Mouse (Mus musculus) liver, adult 10 weeks (tissue): ENCODE measurements around the gene Slc6a8. TPM values are rescaled to one million over a fixed set of nuclear protein-coding genes. Genes with fewer than 3 reads are reported as not detected.

Source experiments
- polyA plus RNA-seq: library from polyadenylated mRNA; stranded (reverse); fragments of 350-450 nt; fragmentation: Illumina TruSeq; extraction: RNeasy Lipid Tissue Mini Kit (QIAGEN cat#74804); gene quantifications from one replicate; pipeline ENCODE4 v1.2.3, GENCODE M21; 2014; ENCODE audit warnings: low read depth, low replicate concordance

Gene Slc6a8
- 1.7 TPM for polyA plus RNA-seq

DNA sequence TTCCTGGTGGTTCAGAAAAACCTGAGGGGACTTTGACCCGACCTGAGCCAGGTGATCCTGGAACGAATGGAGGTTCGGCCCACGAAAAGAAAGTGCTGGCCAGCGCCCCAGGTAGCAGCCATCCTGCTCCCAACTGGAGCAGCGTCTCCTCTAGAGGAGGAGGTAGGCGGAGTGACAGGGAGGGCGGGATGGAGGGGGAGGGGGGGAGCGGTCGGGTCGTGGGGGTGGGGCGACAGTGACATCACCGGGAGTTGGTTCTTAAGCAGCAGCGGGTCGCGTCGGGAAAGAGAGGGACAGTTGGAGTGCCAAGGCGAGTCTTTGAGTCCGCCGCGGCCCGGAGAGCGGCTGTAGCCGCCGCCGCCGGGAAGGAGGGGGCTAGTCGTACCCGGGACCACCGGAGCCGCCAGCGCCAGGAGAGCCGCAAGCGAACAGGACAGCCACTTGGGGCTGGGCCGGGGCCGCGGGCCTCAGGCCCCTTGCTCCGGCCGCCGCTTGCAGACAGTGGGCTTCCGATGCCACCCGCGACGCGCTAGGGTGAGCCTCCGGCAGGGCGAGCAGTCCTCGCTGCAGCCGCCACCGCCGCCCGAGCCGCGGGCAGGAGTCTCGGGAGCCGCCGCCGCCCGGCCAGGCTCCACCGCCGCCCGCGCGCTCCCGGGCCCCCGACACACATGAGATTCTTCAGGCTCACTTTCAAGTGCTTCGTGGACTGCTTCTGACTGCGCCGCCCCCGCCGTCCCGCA lies at the start of gene Slc6a8:
TSS of gene Slc6a8 (plus strand) at position 272 of the 740 bp plus-strand sequence.

GRCm38 (mm10) chrX:73639255-73639675 lies 33.7 kb upstream of the Slc6a8 start, which contains the start of gene Dusp9:
TSS of gene Dusp9 (plus strand) at chrX:73639419.

DNA sequence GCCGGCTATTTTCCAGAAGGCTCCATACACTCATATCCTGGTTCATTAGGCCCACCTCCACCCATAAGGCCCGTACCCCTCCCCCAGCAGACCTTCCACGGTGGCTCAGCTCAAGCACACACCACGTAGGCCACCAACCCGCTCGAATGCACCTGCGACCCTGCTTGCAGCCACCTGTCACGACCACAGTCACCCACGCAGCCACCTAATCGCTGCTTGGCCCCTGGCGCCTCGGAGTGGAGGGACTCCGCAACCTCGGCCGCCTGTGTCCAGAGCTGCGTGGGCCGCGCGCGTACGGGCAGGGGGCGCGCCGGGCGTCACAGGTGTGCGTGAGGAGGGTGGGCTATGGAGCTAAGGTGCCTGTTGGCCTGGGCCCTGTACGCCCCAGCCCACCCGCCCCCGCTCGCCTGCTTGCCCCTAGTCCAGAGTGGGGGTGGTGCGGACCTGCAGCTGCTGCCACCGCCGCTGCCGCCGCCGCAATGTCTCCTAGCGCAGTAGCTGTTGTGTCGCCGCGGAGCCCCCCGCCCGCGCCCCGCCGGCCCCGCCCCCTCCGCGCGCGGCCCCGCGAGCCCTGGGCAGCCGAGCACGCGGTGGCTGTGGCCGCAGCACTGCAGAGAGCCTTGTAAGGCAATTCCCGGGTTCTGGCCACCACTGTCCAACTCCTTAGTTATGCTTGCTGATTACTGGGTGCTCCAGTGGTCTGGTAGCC lies 13.2 kb upstream of the Slc6a8 start, which contains the start of gene Pnck:
TSS of gene Pnck (minus strand) at position 543 of the 709 bp plus-strand sequence.

GRCm38 (mm10) chrX:73716109-73716661 lies 43.2 kb downstream of the Slc6a8 start, which contains the start of the genes Bcap31 and Abcd1:
TSS of gene Bcap31 (minus strand) at chrX:73716175.
TSS of gene Abcd1 (plus strand) at chrX:73716597.

Other genes starting within 250 kb of the Slc6a8 start
- gene Trex2, start 237.8 kb upstream of the Slc6a8 start, polyA plus RNA-seq, result not detected
- gene Haus7, start 214.1 kb upstream of the Slc6a8 start, polyA plus RNA-seq, result 8.2 TPM
- 75.2 TPM for gene Bgn, start 189.5 kb upstream of the Slc6a8 start, polyA plus RNA-seq
- not detected for gene Atp2b3, start 170.1 kb upstream of the Slc6a8 start, polyA plus RNA-seq
- gene Dusp9, start 33.7 kb upstream of the Slc6a8 start, polyA plus RNA-seq, result not detected
- not detected for gene Pnck, start 13.0 kb upstream of the Slc6a8 start, polyA plus RNA-seq
- gene Bcap31, start 43.0 kb downstream of the Slc6a8 start, polyA plus RNA-seq, result 177 TPM
- gene Abcd1, start 43.4 kb downstream of the Slc6a8 start, polyA plus RNA-seq, result 3.3 TPM
- not detected for gene Plxnb3, start 83.9 kb downstream of the Slc6a8 start, polyA plus RNA-seq
- not detected for gene Srpk3, start 101.3 kb downstream of the Slc6a8 start, polyA plus RNA-seq
- gene Idh3g, start 113.7 kb downstream of the Slc6a8 start, polyA plus RNA-seq, result 30.7 TPM
- gene Ssr4, start 113.9 kb downstream of the Slc6a8 start, polyA plus RNA-seq, result 45.6 TPM
- not detected for gene Pdzd4, start 151.8 kb downstream of the Slc6a8 start, polyA plus RNA-seq
- gene Avpr2, start 219.0 kb downstream of the Slc6a8 start, polyA plus RNA-seq, result not detected
- not detected for gene L1cam, start 223.0 kb downstream of the Slc6a8 start, polyA plus RNA-seq
- 0.45 TPM for gene Arhgap4, start 248.7 kb downstream of the Slc6a8 start, polyA plus RNA-seq
- gene Naa10, start 248.8 kb downstream of the Slc6a8 start, polyA plus RNA-seq, result 11.0 TPM